Mouse (Mus musculus): Measurements from ENCODE around the gene Spaca6.

- TF ChIP-seq CTCF (IDR thresholded peaks at IDR 0.05; ENCODE audit: extremely low read depth, insufficient read length, insufficient replicate concordance, low read depth, low read length) (no peak), POLR2A (IDR thresholded peaks at IDR 0.05; ENCODE audit: low read depth, low read length) (no peak)
Measured at GRCm38 (mm10) chr17:17845187-17846027, 18.4 kb downstream of the Spaca6 start.
